Comparison of ENCODE assay signal across 14 mouse cellular contexts in genomic region chr4:35121060-35121459, GRCm38 (mm10). TPM values are rescaled to one million over a fixed set of nuclear protein-coding genes. Genes with fewer than 3 reads are reported as not detected.
DNase-seq lines count a peak whose midpoint lies in the region; ATAC-seq and TF ChIP-seq lines count a peak whose summit lies in the region.
"Had no signal": no experiment of that assay in that cellular context is flagged by ENCODE, and none has a peak within 500 bp of the region (broad histone marks: within the 10 kb centered on the region; RNA-seq: fewer than 3 reads in every experiment).

No protein-coding gene starts in this region.

- no peaks in the 10 kb centered on the region for H3K36me3 ChIP-seq in liver, adult 2 months (ENCODE audit: control insufficient read depth, insufficient read depth, low read length)
- no peaks in the 10 kb centered on the region for H3K36me3 ChIP-seq in liver, embryonic 12.5 days
- H3K36me3 ChIP-seq in forebrain, embryonic 10.5 days (replicated peaks), result no peaks in the 10 kb centered on the region
- no peaks in the 10 kb centered on the region for H3K36me3 ChIP-seq in midbrain, embryonic 14.5 days (ENCODE audit: control insufficient read depth, insufficient read depth, low read length)
- H3K36me3 ChIP-seq in heart, adult 2 months (ENCODE audit: control insufficient read depth, insufficient read depth, low read length), result no peaks in the 10 kb centered on the region

- no peak overlapping the region for H3K9ac ChIP-seq in liver, adult 2 months (ENCODE audit: low read depth, low read length)
- no peak overlapping the region for H3K9ac ChIP-seq in liver, embryonic 12.5 days
- no peak overlapping the region for H3K9ac ChIP-seq in midbrain, embryonic 14.5 days (replicated peaks; ENCODE audit: low read length)
- H3K9ac ChIP-seq in heart, adult 2 months (ENCODE audit: low read depth, low read length), result no peak overlapping the region
- H3K9ac ChIP-seq: liver, postnatal 0 days had no signal

- intact Hi-C loops in heart, adult 2 months (cut with DNase I), result no loop called here

- peaks cover 7% of the 10 kb centered on the region for H3K4me1 ChIP-seq in liver, adult 2 months (ENCODE audit: control insufficient read depth, insufficient read depth, low read length)
- peaks cover 6% of the 10 kb centered on the region; the same call in 1 of the 2 replicates for H3K4me1 ChIP-seq in liver, embryonic 12.5 days
- H3K4me1 ChIP-seq in forebrain, embryonic 10.5 days, result peaks cover 72% of the 10 kb centered on the region
- H3K4me1 ChIP-seq in midbrain, embryonic 14.5 days (ENCODE audit: control insufficient read depth, insufficient read depth, low read length), result peaks cover 36% of the 10 kb centered on the region
- no peaks in the 10 kb centered on the region for H3K4me1 ChIP-seq in heart, adult 2 months (ENCODE audit: control insufficient read depth, insufficient read depth, low read length)

- no peak for DNase-seq in liver, adult 2 months (ENCODE audit: extremely low read depth, low read depth, low spot score)
- no peak for DNase-seq in forebrain, embryonic 10.5 days (ENCODE audit: extremely low spot score, low spot score)
- DNase-seq in kidney, adult 18-20 months, result peak; percentile 48
- peak; percentile 60 for DNase-seq in midbrain, embryonic 14.5 days
- no peak for DNase-seq in adrenal gland, adult 8-10 months
- DNase-seq in heart, adult 2 months, result no peak
- no peak for DNase-seq in T-cell, adult 2 months (ENCODE audit: low spot score)
- DNase-seq: liver, postnatal 0 days; right cerebral cortex, postnatal 14 days had no signal

- WGBS in liver, adult 2 months, result 50% methylated on average over 12 of the region's 12 CpGs
- 72% methylated on average over 12 of the region's 12 CpGs for WGBS in liver, embryonic 12.5 days (ENCODE audit: insufficient replicate concordance)
- 40% methylated on average over 12 of the region's 12 CpGs for WGBS in forebrain, embryonic 10.5 days
- 34% methylated on average over 12 of the region's 12 CpGs for WGBS in midbrain, embryonic 14.5 days
- WGBS in heart, adult 2 months, result 76% methylated on average over 12 of the region's 12 CpGs

- H3K4me3 ChIP-seq in liver, adult 2 months (ENCODE audit: insufficient read depth, low read depth, low read length), result no peak overlapping the region
- H3K4me3 ChIP-seq in liver, embryonic 12.5 days, result no peak overlapping the region
- no peak overlapping the region for H3K4me3 ChIP-seq in forebrain, embryonic 10.5 days
- H3K4me3 ChIP-seq in midbrain, embryonic 14.5 days (replicated peaks; ENCODE audit: low read depth, low read length), result no peak overlapping the region
- H3K4me3 ChIP-seq in heart, adult 2 months, result no peak overlapping the region

- no peaks in the 10 kb centered on the region for H3K27me3 ChIP-seq in liver, adult 2 months (ENCODE audit: control insufficient read depth, insufficient read depth, low read length)
- no peaks in the 10 kb centered on the region for H3K27me3 ChIP-seq in liver, embryonic 12.5 days (replicated peaks)
- H3K27me3 ChIP-seq in forebrain, embryonic 10.5 days (ENCODE audit: poor library complexity, severe bottlenecking), result peaks cover 33% of the 10 kb centered on the region
- H3K27me3 ChIP-seq in midbrain, embryonic 14.5 days (ENCODE audit: control insufficient read depth, insufficient read depth, low read length), result no peaks in the 10 kb centered on the region
- no peaks in the 10 kb centered on the region for H3K27me3 ChIP-seq in heart, adult 2 months (ENCODE audit: control insufficient read depth, insufficient read depth, low read length)

- no peak for ATAC-seq in liver, embryonic 12.5 days
- no peak for ATAC-seq in midbrain, embryonic 14.5 days (ENCODE audit: low FRiP score, low TSS enrichment)
- ATAC-seq: liver, postnatal 0 days had no signal

- H3K27ac ChIP-seq in liver, adult 2 months (replicated peaks; ENCODE audit: insufficient read depth, low read depth, low read length), result 0 out of 2 replicates have a peak overlapping the region, but pooled peaks have one; percentile 0
- H3K27ac ChIP-seq in liver, embryonic 12.5 days, result no peak overlapping the region
- peak overlapping the region; percentile 60; the same call in 1 of the 2 replicates for H3K27ac ChIP-seq in forebrain, embryonic 10.5 days
- H3K27ac ChIP-seq in midbrain, embryonic 14.5 days (replicated peaks; ENCODE audit: low read depth, low read length), result 0 out of 2 replicates have a peak overlapping the region, but pooled peaks have one; percentile 1
- no peak overlapping the region for H3K27ac ChIP-seq in heart, adult 2 months

- no peak for TF ChIP-seq CTCF in liver, adult 2 months (IDR thresholded peaks at IDR 0.05; ENCODE audit: low read depth, low read length)
- TF ChIP-seq CTCF in heart, adult 2 months (IDR thresholded peaks at IDR 0.05), result no peak

- no peak for TF ChIP-seq POLR2A in liver, adult 2 months (IDR thresholded peaks at IDR 0.05; ENCODE audit: extremely low read depth, insufficient read depth, low read length)
- TF ChIP-seq POLR2A in heart, adult 2 months (IDR thresholded peaks at IDR 0.05; ENCODE audit: insufficient read depth, low read depth, low read length), result no peak

- no peak overlapping the region for H3K4me2 ChIP-seq in liver, embryonic 12.5 days
- peak overlapping the region; percentile 38 for H3K4me2 ChIP-seq in midbrain, embryonic 14.5 days (ENCODE audit: low read length)

- no peak for TF ChIP-seq EP300 in heart, adult 2 months (IDR thresholded peaks at IDR 0.05; ENCODE audit: insufficient read depth, low read depth, low read length)

- peaks cover 23% of the 10 kb centered on the region; the same call in 1 of the 2 replicates for H3K79me2 ChIP-seq in liver, adult 2 months (ENCODE audit: control insufficient read depth, insufficient read depth, low read length)
- no peaks in the 10 kb centered on the region for H3K79me2 ChIP-seq in heart, adult 2 months (replicated peaks; ENCODE audit: control insufficient read depth, insufficient read depth, low read length)

- H3K9me3 ChIP-seq in liver, embryonic 12.5 days (replicated peaks), result no peaks in the 10 kb centered on the region
- no peaks in the 10 kb centered on the region; the same call in 1 of the 2 replicates for H3K9me3 ChIP-seq in forebrain, embryonic 10.5 days
- no peaks in the 10 kb centered on the region for H3K9me3 ChIP-seq in midbrain, embryonic 14.5 days (ENCODE audit: control insufficient read depth, low read length)

RNA-seq across cellular contexts. Expression of gene Ifnk, which starts 30.8 kb away (rescaled TPM):
- not detected in 2 replicates for total RNA-seq in liver, adult 2 months (2014; rRNA removed)
- not detected in 2 replicates for polyA plus RNA-seq in liver, adult 2 months (2012; rRNA removed)
- 0.17 TPM in 1 of 2 replicates, not detected in the other for polyA plus RNA-seq in liver, embryonic 12.5 days (2016; fragmentation: Nextera tagmentation; extraction: Ambion mirVana)
- polyA plus RNA-seq in forebrain, embryonic 10.5 days (2016; fragmentation: Nextera tagmentation; extraction: Ambion mirVana), result 0.39 and 0.67 TPM in 2 replicates
- not detected in 2 replicates for polyA plus RNA-seq in midbrain, embryonic 14.5 days (2014; fragmentation: Nextera tagmentation; extraction: Ambion mirVana)
- total RNA-seq in adrenal gland, adult 8-10 months (2022), result under 1 TPM in 1 of 4 experiments, not detected in 3; 0.38 TPM
- total RNA-seq in heart, adult 2 months (2021), result not detected
- not detected in 2 replicates for polyA plus RNA-seq in heart, adult 2 months (2012; rRNA removed)
- total RNA-seq: hematopoietic stem cell, adult 5-6 weeks; left cerebral cortex, adult 18-20 months had no signal
- polyA plus RNA-seq: cortical plate, adult 2 months; gonadal fat pad, adult 2 months had no signal

RNA-seq across cellular contexts. Expression of gene Mob3b, which starts 36.2 kb away (rescaled TPM):
- 18.3 and 23.6 TPM in 2 replicates for total RNA-seq in liver, adult 2 months (2014; rRNA removed)
- 13.4 and 16.5 TPM in 2 replicates for polyA plus RNA-seq in liver, adult 2 months (2012; rRNA removed)
- polyA plus RNA-seq in liver, embryonic 12.5 days (2016; fragmentation: Nextera tagmentation; extraction: Ambion mirVana), result 6.0 and 7.1 TPM in 2 replicates
- 20.3 and 24.1 TPM in 2 replicates for polyA plus RNA-seq in forebrain, embryonic 10.5 days (2016; fragmentation: Nextera tagmentation; extraction: Ambion mirVana)
- polyA plus RNA-seq in midbrain, embryonic 14.5 days (2014; fragmentation: Nextera tagmentation; extraction: Ambion mirVana), result 3.2 and 5.5 TPM in 2 replicates
- 10 to 100 TPM; 28.5 to 53.9 (median 39.7) TPM for total RNA-seq in adrenal gland, adult 8-10 months (2022)
- 1 to 10 TPM; 1.2 to 1.4 TPM for total RNA-seq in heart, adult 2 months (2021)
- 0.56 and 0.66 TPM in 2 replicates for polyA plus RNA-seq in heart, adult 2 months (2012; rRNA removed)

Comparison
In these comparisons a context has a peak if more than half of its experiments do, and no peak if none do; other contexts are left out.
1. H3K27ac ChIP-seq: peak in liver, adult 2 months (single experiment), forebrain, embryonic 10.5 days (single experiment) and midbrain, embryonic 14.5 days (single experiment); none in liver, embryonic 12.5 days (single experiment) and heart, adult 2 months (single experiment).
2. DNase-seq: peak in kidney, adult 18-20 months (single experiment) and midbrain, embryonic 14.5 days (single experiment); none in liver, adult 2 months (single experiment), forebrain, embryonic 10.5 days (single experiment), adrenal gland, adult 8-10 months (single experiment), heart, adult 2 months (0 of 2) and T-cell, adult 2 months (single experiment).